Mouse (Mus musculus) cerebellum, adult 9-10 months (tissue): ENCODE measurements at regions not wholly inside any gene's neighbourhood (a gene's known extent, or its start where the extent isn't known, plus 50 kb on each side); places are given as distances from the start of the nearest gene placed in this dataset.

Experiments
- DNase-seq: peaks from one replicate; pipeline ENCODE4 v3.0.0; 2022

DNA sequence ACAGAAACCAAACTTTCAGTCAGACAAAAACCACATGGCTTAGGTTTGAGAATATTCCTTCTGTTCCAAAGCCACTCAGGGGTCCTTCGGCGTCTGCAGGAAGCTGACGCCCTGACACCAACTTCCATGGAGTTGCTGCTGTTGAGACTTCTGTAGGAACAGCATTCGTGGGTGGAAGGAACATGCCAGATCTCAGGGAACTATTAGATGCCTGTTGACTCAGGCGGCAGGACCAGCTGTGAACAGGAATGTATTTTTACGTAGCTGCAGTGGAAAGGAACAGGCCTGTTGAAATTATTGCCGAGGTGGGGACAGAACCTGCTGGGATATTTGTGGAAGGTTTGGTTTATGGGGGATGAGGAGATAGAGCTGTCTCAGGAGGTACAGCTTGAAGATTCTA lies 110.8 kb upstream of the Mkln1 start:
- peak; percentile 30 for DNase-seq

DNA sequence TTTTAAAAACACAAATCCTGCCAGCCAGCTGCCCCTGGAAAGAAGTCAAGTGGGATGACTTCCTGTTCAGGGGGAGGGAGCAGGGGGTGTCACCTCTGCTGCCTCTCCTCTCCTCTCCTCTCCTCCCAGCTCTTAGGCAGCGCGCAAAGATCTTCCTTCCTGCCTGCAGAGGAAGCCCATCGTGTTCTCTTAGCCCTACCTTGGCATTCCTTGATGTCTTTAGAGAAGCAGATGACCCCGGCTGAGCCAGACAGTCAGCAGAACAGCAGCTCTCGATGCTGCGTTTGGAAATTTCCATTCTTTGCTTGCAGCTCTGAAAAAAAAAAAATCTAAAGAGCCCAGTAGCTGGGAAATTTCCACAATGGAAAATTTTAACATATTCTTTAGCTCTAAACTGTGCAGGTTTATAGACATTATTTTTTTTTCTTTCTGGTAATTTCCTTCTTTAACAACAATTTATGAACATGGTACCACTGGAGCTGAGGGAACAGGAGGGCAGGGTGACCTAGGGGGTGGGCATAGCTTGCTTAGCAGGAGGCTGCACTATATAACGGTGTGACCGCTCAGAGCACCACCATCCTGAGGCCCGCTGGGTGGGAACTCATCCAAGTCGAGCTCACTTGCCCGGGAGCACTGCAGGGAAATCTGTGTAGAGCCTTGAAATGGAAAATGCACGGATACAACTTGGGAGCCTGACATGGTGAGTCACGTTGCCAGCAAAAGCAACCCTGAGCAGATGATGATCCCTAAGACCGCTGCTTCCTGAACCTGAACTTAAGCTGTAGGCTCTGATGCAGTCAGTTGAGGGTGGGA lies 109.9 kb upstream of the Mkln1 start:
- DNase-seq, result peak; percentile 91

DNA sequence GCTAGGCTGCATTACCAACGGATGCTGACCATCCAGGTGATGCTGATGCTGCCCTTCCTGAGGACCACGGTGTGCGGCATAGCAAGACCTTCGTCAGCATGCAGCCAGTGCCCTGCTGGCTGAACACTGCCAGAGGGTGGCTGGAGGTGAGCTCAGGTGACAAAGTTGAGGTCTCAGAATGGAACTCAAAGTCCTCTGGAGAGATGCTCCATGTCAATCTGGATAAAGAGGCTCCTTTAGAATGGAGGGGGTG lies 109.4 kb upstream of the Mkln1 start:
- DNase-seq, result no peak

DNA sequence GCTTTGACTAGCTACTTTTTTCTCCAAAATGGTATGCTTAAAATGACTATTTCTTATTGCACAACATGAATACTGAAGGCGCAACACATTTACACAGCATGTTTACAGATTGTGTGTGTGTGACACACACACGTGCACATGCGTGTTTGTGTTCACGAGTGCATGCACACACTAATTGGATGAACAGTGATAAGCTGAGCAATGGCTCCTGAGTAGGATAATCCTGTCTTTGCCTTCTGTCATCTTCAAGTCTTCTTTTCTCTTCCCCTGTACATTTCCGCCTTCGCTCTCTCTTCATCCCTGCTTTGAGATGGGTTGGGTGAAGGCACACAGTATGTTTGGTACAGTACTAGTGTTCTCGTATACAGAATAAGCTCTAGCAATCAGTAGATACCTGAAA lies 106.5 kb upstream of the Mkln1 start:
- no peak for DNase-seq

DNA sequence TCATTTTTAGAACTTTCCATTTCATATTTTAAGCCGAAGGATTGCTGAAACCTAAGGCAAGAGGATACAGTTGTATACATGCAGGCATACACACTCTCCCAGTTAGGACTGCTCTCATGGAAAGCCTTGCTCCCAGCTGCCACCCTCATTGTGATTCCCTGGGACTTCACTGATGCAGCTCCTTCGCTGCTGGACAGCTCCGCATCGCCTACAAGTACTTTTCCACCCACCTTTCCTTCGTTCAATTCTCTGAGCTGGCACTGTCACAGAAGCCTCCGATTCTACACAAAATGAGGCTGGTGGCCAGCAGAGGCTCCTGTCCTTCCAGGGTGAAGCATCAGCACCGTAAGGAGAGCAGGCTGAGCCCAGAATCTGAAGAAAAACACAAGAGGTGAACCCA lies 105.5 kb upstream of the Mkln1 start:
- no peak for DNase-seq

DNA sequence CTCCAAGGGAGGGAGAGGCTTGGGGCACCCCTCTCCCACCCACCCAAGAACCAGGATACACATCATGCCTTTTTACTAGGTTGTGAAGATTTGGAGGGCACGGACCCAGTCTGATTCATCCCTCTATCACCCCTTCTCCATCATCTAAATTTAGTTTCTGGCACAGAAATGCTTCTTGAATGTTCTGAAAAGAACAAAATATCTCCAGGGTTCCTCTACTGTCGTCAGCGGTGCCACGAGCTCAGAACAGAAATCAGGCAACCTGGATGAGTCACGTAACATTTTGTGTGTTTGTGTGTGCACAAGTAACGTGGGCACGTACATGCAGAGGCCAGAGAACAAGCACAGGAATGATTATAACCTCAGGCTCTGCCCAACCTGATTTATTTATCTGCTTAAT lies 99.1 kb upstream of the Mkln1 start:
- no peak for DNase-seq

DNA sequence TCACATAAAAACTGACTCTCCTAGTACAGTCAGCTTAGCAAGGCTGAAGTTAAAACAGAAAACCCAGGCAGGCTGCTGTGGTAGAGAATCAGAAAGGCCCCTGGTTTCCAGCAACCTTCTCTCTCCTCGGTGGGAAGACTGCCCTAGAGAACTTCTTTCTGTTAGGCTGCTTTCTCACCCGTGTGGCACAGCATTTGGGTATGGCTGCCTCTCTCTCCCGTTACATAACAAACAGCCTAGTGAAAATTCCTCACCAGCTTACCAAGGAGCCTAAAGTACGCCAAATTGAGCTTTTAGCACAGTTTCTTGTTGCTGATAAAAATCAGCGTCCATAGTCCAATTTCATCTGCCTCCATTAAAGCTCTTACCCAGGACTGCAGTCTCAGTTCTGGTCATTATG lies 92.8 kb upstream of the Mkln1 start:
- DNase-seq, result no peak

DNA sequence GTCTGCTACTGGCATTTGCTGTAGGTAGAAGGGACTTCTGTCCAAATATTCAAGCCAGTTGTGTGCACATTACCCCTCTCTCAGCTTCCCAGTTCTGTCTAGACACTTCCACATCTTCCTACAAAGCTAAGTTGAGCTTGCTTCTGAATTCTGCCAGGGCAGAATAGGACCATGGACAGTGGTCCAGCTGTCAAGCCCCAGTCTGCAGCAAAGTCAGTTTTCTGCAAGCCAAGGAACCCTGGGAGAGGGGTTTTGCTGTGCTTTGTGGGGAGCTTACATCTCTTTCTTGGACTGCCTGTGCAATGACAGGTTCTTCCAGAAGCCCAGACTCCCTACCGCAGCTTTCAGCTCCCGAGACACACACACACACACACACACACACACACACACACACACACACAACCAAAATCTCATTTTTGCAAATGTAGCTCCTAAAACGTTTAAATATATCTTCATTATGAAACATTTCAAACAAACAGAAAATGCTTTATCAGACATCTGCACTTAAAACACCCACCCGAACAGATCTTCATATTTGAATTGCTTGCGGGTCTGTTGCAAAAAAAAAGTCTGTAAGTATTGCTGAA lies 91.4 kb upstream of the Mkln1 start:
- DNase-seq, result no peak

DNA sequence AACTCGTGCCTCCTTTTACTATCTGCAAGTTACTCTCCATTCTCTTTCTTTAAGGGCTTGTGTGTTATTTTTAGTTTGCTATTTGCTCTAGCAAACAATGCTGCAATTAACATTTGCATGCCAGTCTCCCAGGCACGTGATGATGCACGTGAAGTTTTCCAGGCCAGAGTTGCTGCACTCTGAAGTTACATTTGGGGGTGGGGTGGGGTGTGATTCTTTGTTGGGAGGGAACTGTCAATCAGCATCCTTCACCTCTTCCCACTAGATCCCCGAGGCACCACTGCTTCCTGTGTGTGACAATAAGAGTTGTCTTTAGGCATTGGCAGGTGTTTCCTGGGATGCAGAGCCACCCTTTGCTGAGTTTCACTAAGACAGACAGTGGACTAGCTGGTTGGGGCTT lies 90.6 kb upstream of the Mkln1 start:
- DNase-seq, result no peak

DNA sequence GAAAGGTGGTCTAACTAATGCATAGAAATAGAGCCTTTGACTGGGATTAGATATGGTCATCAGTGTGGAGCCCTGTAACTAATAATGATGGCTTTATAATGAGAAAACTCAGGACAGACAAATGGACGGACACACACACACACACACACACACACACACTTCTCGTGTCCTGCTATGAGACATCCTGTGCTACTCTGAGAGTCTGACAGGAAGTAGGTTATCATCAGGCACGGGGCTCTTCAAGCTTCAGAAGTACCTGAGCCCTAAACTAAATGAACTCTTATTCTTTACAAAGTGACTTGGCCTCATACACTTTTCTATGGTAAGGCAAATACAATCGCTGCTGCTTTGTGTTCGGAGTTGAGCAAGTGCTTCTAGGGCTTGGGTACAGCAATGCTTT lies 87.9 kb upstream of the Mkln1 start:
- DNase-seq, result no peak

DNA sequence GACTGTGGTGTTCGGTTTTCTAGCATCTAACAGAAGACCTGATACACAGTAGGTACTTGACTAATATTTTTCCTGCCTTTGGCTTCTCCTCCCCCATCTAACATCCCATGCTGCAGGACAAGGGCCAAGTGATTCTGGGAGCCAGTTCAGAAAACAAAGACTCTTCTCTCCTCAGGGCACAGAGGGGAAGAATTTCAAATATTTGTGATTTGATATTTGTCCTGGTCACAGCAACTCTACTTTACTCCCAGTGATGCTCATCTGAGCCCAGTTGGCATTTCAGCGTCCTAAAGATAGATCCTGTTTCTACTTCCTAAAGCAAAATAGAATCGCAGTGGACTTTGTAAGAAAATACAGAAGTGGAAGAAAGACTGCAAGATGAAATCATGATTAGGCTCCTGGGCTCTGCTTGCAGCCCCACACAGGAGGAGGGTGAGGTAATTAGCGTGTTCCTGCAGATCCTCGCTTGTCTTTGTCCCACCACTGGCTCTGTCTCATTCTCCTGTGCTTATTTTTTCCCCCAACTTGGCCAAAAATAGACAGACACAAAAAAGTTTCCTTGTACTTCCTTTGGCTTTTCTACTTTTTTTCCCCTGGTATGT lies 84.6 kb upstream of the Mkln1 start:
- DNase-seq, result no peak

DNA sequence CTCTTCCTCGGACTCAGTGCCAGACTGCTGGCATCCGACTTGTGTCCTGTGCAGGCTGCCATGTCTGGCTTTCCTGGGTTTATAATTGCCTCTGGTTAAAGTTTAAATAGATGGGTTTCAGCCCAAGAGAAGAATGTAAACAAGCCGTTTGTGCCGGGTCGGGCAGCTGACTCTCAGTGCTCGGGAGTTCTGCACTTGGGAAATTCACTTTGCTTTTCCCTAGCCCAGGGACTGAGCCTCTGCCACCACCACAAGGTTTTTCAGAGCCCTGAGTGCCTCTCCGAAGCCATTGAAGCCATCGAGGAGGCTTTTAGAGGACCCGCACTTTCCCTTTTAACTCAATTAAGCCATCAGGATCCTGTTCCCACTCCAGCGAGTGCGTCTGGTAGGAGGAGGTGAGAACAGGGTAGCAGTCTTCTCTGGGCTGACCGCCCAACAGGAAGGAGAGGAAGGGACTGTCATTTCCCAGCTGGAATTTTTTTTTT lies 80.8 kb upstream of the Mkln1 start:
- no peak for DNase-seq

DNA sequence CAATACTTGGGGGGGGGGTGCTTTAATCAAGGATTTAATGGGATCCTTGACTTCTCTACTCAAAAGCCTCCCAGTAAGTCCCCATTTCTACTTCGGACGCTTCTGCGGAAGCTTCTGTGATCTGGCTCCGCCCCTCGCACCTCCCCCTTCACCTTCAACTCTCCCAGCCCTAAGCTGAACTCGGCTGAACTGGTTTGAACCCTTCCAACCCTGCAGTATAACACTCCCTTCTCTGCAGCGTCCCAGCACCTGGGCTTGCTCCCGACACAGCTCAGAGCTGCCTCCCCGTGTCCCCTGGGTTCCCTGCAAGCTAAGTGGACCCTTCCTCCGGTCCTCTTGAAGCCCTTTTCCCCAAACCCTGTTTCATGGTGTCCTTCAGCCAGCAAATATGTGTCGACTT lies 80.0 kb upstream of the Mkln1 start:
- no peak for DNase-seq

DNA sequence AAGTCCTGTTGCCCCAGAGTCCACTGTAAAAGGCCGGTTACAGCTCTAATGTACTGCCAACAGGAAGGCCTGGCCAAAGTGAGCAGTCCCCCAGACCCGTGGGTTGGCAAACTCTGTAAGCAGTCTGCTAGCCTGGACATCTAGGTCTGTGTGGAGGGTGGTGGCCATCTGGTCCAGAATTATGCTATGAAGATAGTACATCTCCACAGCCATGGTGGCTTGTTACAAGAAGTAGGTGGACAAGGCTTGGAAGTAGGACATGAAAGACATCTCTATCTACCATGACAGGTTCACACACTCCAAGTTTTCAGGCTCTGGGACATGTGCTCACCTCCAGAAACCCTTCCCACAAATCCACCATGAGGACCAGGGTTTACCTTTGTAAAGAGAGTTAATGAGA lies 79.1 kb upstream of the Mkln1 start:
- DNase-seq, result no peak

DNA sequence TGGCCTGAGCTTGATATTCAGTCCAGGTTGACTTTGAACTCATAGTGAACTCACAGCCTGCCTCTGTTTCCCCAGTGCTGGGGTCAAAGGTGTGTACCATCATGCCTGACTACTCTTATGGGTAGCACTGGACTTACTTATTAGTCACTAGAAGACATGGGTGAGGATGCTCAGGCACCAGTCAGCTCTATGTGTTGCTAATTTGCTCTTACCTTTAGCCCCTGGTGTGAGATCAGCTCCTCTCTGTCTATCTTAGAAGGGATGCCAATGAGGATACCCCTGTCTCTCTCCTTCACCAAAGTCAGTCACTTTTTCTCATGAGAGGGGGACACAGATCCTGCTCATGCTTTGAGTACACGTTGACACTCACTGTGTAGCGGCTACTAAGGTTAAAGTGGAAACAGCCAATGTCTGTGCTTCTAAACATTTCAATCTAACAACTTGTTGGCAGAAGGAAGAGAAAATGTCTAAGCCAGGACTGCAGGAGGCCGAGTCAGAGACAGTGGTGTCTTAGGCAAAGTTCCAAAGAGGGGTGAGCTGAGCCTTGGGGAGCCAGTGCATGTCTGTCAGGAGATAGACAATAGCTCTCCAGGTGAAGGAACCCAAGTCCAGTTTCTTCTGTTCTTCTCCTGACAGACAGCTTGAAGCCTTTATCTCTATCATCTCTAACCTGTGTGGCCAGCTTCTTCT lies 78.2 kb upstream of the Mkln1 start:
- no peak for DNase-seq

DNA sequence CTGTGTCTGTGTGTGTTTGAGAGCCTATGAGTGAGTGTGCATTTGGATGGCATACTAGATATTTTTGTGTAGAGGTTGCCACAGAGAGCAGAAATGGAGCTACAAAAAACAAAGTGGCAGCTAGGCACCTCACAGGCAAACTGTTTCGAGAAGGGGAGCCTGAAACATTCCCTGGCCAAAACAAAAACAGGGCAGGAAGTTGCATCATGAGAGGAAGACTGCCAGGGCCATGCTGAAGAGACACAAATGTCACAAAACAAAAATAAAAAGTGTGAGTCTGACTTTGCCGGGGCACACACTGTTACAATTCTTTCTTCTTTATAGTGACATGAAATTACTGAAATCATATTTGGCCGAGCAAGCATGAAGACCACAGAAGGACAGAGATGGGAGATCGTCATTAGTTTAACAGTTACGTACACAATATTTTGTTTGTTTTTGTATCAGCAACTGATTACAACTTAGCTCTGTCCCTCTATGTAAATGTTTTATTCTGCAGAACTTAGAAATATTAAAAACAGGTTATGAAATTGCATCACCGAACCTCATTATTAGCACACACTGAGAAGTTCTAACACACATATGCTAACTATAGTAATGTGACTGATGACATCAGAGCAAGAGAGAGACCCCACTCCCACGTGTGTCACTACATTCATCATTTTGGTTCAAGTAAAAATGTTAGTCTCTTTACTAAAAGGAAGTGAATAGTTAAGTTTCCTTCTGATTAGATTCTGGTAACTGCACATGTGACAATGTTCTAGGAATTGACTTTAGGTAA lies 77.3 kb upstream of the Mkln1 start:
- no peak for DNase-seq

DNA sequence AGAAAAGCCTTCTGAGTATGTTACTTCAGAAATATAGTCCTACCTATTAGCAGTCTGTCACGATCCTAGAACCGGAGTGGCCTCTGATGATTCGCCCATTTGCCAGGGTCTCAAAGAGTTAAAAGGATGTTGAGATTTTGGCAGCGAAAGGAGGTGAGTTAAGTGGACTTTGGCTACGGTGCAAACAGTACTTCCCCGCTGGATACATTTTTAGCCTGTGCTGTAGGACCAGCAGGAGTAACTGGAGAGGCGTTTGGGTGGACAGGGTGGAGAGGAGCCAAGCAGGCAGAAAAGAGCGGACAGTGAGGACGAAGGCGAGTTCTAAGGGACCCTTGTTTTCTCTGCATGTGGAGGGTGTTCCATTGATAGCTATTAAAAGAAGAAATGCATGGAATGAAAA lies 76.6 kb upstream of the Mkln1 start:
- DNase-seq, result no peak

DNA sequence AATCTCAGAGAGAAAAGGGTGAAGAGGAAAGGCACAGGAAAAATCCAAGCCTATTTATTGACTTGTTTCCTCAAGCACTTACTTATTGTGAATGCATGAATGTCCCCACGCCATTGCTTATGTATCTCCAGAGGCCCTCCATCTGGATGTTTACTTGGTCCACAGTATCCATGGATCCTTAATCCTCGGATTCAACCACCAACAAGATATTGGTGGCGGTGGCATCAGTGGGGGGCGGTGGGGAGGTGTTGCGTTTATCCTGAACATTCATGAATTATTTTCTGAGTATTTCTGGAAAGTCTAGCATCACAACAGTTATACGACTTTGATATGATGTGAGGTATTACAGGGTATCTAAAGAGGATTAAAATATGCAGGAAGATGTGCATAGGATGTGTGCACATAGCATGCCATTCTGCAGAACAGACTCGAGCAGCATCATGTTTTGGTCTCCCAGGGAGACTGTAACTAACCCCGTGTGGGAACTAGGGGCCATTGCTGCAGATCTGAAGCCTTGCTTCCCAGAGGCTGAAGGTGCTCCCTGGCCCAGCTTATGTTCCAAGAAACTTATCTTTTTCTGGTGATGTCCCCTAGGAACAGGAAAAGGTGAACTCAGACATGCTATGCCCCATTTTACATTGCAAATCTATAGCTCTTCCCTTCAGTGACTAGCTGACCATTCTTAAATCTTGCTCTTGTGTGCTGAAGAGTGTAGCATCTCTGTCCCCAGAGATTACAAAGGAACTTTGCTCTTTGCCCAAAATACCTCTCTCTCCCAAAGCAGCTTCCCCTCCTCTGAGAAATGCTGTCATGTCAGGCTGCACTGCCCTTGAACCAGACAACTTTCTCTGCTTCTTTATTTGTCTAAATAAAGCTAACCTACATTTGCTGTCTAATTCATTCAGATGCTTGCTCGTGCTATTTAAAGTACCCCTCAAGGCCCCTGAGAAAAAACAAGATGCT lies 75.0 kb upstream of the Mkln1 start:
- no peak for DNase-seq

DNA sequence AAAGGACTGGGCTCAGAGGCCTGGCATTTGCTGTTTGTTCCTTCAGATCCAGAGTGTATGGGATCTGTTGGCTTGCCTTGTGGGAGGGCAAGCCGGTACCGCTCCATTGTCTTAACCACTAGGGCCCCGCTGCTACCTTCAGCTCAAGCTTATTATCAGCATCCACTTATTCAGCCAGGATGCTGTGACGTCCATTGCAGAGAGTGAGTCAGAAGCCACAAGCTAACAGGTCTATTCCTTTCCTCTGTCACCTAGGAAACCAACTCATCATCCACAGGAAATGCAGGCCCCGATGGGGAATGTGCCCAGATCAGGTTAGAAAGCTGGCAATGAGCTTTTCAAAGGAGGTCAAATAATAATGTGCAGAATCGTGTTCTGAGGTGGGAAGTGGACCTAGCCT lies 73.8 kb upstream of the Mkln1 start:
- DNase-seq, result no peak

DNA sequence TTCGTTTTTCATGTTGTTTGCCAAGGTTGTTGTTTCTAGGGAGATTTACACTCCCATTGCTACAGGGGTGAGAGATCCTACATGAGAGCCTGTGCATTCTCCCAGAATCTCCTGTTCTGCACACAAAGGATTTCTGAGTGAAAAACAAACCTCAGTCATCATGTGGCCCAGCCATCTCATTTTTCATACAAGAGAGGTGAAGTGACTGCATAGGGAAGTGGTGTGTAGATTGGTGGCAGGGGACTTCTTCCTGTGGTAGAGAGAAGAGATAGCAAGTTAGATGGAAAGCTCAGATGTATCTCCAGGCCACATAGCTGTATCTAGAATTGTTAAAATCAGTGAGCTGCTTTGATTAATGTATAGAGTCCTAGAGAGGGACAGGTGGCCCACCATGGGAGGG lies 72.9 kb upstream of the Mkln1 start:
- DNase-seq, result no peak

DNA sequence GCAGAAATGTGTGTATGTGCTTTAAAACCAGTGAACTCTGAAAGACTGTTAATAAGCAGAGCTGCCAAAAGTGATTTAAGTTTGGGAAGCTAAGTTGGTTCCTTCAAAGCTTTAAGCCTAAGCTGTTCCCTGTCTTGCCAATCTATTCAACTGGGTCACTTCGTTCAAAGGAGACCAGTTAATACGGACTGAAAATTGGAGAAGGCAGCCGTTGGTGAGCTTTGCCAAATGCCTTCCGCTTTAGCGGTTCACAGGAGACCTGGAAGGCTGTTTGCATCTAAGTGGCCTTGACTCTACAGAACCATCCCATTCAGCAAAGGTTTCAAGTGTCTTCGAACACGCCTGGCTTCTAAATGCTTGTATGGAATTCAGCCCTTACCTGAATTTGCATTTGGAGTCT lies 68.2 kb upstream of the Mkln1 start:
- peak; percentile 31 for DNase-seq

DNA sequence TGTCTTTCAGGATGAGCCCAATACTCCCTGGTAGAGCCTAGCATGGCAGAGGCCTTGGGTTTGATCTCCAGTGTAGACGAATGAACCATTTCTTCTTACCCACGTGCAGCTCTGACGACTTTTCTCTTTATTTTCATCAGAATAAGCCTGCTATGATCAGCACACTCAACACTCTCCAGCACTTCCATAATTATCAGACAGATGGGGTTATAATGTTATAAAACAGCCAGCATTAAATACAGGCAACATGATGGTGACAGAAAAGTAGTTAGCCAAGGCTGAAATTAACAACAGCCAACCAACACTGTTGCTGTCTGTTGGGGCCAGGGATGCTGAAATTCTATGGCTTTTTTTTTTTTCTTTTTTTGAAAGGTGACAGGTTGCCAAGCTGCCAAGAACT lies 67.7 kb upstream of the Mkln1 start:
- no peak for DNase-seq
